Mouse (Mus musculus): ENCODE results near the gene Grin2d. TPM values are rescaled to one million over a fixed set of nuclear protein-coding genes. Genes with fewer than 3 reads are reported as not detected.

The Grin2d gene
- polyA plus RNA-seq, 1 experiment: 2.1 TPM

DNA sequence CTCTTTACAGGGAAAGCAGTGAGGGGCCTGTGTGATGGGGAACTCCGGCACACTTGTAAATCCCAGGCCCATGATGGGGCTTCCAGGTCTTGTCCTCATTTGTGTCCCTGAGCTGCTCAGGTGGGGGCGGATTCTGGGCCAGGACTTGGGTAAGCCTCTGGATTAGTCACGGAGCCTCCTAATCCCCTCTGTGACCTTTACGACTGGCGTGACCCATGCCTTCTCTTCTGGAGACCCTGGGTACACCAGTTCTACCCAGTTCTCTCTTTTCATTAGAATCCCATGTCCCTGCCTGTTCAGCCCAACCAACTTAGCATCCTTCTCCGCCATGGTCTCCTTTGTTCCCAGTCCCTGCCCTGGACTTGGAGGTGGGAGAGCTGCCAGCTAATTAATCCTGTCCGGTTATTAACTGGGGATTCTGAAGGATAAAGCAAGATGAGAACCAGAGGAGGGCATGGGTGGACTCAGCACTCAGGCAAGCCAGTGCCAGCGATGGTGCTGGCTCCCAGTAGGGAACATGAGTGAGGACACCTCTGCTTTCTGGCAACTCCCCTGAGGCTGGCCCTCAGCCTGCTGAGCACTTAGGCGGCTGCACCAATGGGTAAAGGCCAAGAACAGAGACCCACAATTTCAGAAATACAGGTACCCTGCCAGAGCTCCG is 62.7 kb downstream of the Grin2d start:
- TF ChIP-seq CTCF (IDR thresholded peaks at IDR 0.05; ENCODE audit: borderline replicate concordance, insufficient read depth, low read length): no peak
- no peak for TF ChIP-seq POLR2A (IDR thresholded peaks at IDR 0.05; ENCODE audit: low read depth, low read length)
- peaks cover 6% of the 10 kb centered on the region; the same call in 1 of the 2 replicates for H3K4me1 ChIP-seq (ENCODE audit: control insufficient read depth, insufficient read depth, low read length)
- no peak overlapping the region for H3K4me3 ChIP-seq (ENCODE audit: insufficient read depth, low read length)
- no peak overlapping the region for H3K27ac ChIP-seq (ENCODE audit: insufficient read depth, low read length)

DNA sequence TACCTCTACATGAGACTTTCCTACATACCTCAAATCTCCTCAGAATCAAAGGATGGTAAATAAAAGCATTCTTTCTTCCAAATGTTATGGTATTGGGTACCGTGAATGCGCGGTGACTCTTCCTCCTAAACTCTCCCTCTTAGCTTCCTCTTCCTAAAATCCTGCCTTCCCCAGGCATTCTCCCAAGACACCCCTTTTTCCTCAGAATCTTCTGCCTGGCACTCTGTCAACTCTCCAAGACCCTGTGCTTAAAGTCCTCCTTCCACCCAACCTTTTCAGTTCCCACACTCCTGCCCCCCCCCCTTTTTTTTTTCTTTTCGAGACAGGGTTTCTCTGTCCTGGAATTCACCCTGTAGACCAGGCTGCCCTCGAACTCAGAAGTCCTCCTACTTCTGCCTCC is 63.3 kb downstream of the Grin2d start:
- Histone ChIP-seq H3K4me3 (ENCODE audit: insufficient read depth, low read length) (no peak overlapping the region), H3K27ac (ENCODE audit: insufficient read depth, low read length) (no peak overlapping the region), H3K4me1 (ENCODE audit: control insufficient read depth, insufficient read depth, low read length) (peaks cover 6% of the 10 kb centered on the region; the same call in 1 of the 2 replicates)
- TF ChIP-seq CTCF (IDR thresholded peaks at IDR 0.05; ENCODE audit: borderline replicate concordance, insufficient read depth, low read length): no peak

DNA sequence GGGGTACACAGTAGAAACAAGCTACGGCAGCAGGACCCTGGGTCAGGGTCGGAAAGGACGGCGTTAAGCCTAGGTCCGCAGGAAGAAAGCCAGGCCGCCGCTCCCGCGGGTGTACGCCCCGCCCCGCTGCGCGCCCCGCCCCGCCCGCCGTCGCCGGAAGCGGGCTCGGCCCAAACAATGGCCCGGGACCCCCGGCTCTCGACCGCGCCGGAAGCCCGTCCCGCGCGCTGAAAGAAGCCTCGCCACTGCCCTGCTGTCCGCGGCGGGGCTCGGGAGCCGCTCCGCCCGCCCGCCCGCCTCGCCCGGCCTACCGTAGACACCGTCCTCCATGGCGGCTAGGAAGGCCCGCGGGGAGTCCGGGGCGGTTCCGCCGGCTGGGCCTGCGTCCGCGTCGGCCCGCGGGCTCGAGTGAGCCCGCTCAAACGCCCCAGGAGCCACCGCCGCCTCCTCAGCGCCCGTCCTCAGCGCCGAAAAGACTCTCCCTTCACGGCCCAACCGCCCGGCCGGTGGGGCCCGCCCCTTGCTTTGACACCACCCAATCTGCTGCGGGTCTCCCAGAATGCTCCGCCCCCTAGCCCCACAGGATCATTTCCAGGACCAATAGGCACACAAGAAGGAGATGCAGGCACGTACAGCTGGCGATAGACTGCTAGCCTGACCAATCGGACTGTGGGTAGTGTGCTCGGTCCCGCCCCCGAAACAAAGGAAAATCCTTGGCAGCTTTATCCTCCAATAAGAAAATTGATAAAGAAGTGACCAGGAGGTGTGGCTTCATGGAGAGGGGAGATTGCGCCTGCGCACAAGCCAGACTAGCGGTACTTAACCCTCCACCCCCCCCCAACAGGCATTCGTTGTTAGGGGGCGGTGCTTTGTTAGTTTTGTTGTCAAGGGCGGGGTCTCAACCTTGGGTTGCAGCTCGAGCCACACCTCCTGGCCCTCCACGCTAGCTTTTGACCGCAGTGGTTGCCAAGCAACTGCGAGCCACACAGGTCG is 64.1 kb downstream of the Grin2d start, which contains the start of gene Cyth2:
Gene Cyth2, minus strand, starts transcription at position 795 of the 993 bp plus-strand sequence.
- peaks cover 6% of the 10 kb centered on the region; the same call in 1 of the 2 replicates for H3K4me1 ChIP-seq (ENCODE audit: control insufficient read depth, insufficient read depth, low read length)
- peak within 1 kb of the TSS; percentile 92 for H3K27ac ChIP-seq (ENCODE audit: insufficient read depth, low read length)
- TF ChIP-seq CTCF (IDR thresholded peaks at IDR 0.05; ENCODE audit: borderline replicate concordance, insufficient read depth, low read length) (no peak), POLR2A (IDR thresholded peaks at IDR 0.05; ENCODE audit: low read depth, low read length) (peak; percentile 80)
- H3K4me3 ChIP-seq (ENCODE audit: insufficient read depth, low read length): peak within 1 kb of the TSS; percentile 98

DNA sequence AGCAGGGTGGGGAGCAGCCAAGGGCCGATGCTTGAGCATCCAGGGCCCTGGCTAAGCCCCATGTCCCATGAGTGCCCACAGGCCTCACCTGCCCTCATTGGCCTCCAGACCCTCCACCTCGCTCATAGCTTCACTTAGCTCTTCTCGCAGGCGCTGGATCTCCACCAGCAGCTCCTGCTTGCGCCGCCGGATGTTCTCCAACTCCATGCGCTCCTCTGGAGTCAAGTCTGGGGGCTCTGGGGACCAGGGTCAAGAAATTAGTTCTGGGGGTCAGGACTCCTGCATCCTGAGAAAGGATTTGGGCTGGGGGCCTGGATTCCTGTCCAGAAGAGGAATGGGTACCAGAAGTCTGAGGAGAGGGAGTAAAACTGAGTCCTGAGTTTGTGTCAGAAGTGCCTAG is 65.3 kb downstream of the Grin2d start:
- no peak overlapping the region for H3K27ac ChIP-seq (ENCODE audit: insufficient read depth, low read length)
- TF ChIP-seq CTCF (IDR thresholded peaks at IDR 0.05; ENCODE audit: borderline replicate concordance, insufficient read depth, low read length): no peak
- TF ChIP-seq POLR2A (IDR thresholded peaks at IDR 0.05; ENCODE audit: low read depth, low read length): no peak
- H3K4me1 ChIP-seq (ENCODE audit: control insufficient read depth, insufficient read depth, low read length): peaks cover 6% of the 10 kb centered on the region; the same call in 1 of the 2 replicates
- H3K4me3 ChIP-seq (ENCODE audit: insufficient read depth, low read length): peak overlapping the region; percentile 98

DNA sequence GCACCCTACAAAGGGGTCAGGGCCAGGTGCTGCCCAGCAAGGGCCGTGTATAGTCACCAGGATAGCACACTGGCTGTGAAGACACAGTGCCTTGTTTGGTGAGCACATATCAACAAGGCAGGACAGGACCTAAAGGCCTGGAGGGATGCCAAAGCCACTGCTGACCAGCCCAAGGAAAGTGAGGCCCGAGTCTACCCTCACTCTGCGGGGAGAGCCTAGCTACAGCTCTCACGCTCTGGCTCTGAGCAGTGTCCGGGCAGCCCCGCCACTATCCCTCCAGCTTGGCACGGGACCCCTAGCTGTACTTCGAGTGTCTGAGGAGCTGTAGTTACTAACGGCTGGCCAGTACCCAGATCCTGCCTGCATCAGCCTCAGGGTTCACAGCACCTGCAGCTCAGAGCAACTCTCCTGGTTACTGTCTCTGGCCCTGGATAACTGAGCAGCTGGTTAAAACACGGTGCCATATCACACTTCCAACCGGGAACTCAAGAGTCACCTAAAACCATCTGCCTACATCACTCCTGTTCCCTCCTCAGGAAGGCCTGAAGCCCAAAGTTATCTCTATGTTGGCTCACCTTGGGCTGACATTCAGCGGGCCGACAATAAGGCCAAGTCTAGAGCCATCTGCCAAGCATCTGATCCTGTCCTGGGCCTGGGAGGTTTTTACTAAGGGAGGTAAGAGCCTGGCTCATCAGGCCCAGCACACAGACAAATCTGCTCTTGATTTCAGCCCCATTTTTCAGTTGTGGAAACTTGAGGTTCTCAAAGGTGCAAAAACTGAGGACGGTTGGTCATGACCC is 68.7 kb downstream of the Grin2d start:
- no peak overlapping the region for H3K4me3 ChIP-seq (ENCODE audit: insufficient read depth, low read length)
- TF ChIP-seq POLR2A (IDR thresholded peaks at IDR 0.05; ENCODE audit: low read depth, low read length) (no peak), CTCF (IDR thresholded peaks at IDR 0.05; ENCODE audit: borderline replicate concordance, insufficient read depth, low read length) (no peak)
- H3K27ac ChIP-seq (ENCODE audit: insufficient read depth, low read length): no peak overlapping the region
- H3K4me1 ChIP-seq (ENCODE audit: control insufficient read depth, insufficient read depth, low read length): peaks cover 6% of the 10 kb centered on the region; the same call in 1 of the 2 replicates

DNA sequence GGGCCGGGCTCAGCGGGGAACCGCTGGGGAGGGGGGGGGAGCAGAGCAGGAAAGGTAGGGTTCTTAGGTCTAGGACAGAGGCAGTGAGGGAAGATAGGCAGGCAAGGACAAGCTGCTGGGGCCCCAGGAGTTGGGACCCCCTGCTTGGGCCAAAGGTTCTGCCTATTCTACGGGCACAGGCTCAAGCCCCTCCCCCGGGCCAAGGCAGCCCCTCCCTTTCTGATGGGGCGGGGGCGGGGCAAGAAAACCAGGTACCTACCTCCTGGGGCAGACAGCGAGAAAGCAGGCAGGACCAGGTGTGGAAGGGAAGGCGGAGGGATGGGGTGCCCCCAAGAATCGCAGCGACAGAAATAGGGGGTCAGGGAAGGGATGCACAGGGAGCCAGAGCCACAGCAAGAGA is 69.7 kb downstream of the Grin2d start:
- H3K4me1 ChIP-seq (ENCODE audit: control insufficient read depth, insufficient read depth, low read length): peaks cover 6% of the 10 kb centered on the region; the same call in 1 of the 2 replicates
- H3K27ac ChIP-seq (ENCODE audit: insufficient read depth, low read length): no peak overlapping the region
- H3K4me3 ChIP-seq (ENCODE audit: insufficient read depth, low read length): no peak overlapping the region
- TF ChIP-seq CTCF (IDR thresholded peaks at IDR 0.05; ENCODE audit: borderline replicate concordance, insufficient read depth, low read length): no peak
- TF ChIP-seq POLR2A (IDR thresholded peaks at IDR 0.05; ENCODE audit: low read depth, low read length): no peak

DNA sequence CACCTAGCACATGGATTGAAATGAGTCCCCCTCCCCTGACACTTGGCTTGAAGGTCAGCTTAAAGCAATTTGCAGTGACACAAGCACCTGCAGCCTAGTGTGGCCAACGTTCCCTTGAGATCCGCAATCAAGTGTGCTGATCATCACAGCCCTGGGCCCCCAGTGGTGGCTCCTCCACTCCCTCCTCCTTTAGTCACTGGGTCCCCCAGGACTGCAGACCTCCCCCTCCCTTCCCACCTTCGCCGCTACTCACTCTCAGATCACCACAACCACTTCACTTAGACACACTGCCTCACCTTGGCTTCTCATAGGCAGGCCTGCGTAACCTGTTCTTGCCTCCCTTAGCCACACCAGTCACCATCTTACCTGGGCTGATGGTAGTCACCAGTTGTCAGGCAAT is 72.2 kb downstream of the Grin2d start:
- TF ChIP-seq CTCF (IDR thresholded peaks at IDR 0.05; ENCODE audit: borderline replicate concordance, insufficient read depth, low read length) (no peak), POLR2A (IDR thresholded peaks at IDR 0.05; ENCODE audit: low read depth, low read length) (no peak; the same call in 1 of the 2 replicates)
- H3K4me1 ChIP-seq (ENCODE audit: control insufficient read depth, insufficient read depth, low read length): peaks cover 13% of the 10 kb centered on the region
- H3K27ac ChIP-seq (ENCODE audit: insufficient read depth, low read length): no peak overlapping the region
- H3K4me3 ChIP-seq (ENCODE audit: insufficient read depth, low read length): no peak overlapping the region

DNA sequence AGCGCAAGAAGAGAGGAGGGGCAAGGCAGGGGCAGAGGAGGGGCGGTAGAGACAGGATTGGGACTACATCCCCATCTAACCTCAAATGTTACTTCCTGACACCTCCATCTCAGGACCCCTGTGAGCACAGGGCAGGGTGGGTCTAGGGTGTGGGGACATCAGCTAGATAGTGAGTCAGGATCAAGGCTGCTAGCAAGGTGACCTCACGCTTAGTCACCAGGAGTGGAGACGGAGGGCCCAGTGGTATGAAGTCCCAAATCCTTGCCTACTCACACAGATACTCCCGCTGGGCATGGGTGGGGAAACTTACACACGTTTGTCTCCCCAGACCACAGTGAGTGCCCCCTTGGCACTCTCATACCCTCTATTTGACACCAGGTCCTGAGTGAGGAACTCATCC is 75.6 kb downstream of the Grin2d start:
- TF ChIP-seq POLR2A (IDR thresholded peaks at IDR 0.05; ENCODE audit: low read depth, low read length) (no peak), CTCF (IDR thresholded peaks at IDR 0.05; ENCODE audit: borderline replicate concordance, insufficient read depth, low read length) (no peak)
- Histone ChIP-seq H3K27ac (ENCODE audit: insufficient read depth, low read length) (peak overlapping the region; percentile 75), H3K4me3 (ENCODE audit: insufficient read depth, low read length) (no peak overlapping the region), H3K4me1 (ENCODE audit: control insufficient read depth, insufficient read depth, low read length) (peaks cover 13% of the 10 kb centered on the region)

DNA sequence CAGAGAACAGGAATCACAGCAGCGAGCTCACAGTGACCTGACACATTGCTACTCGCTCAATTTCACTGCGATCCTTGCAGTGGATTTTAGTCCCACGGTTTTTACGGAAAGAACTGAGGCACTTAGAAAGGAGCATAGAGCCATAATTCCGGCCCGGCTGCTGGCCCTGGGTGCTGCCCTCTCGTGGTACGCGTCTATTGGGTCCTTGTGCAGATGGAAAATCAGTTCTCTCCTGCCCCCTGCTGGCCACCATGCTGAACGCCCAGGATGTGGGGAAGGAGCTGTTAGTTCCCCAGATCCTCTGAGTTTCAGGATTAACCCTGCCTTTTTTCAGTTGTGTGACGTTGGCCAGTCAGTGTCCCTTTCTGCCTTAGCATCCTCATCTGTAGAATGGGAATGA is 76.8 kb downstream of the Grin2d start:
- H3K27ac ChIP-seq (ENCODE audit: insufficient read depth, low read length): no peak overlapping the region
- no peak overlapping the region for H3K4me3 ChIP-seq (ENCODE audit: insufficient read depth, low read length)
- H3K4me1 ChIP-seq (ENCODE audit: control insufficient read depth, insufficient read depth, low read length): peaks cover 13% of the 10 kb centered on the region
- peak; percentile 100 for TF ChIP-seq CTCF (IDR thresholded peaks at IDR 0.05; ENCODE audit: borderline replicate concordance, insufficient read depth, low read length)
- TF ChIP-seq POLR2A (IDR thresholded peaks at IDR 0.05; ENCODE audit: low read depth, low read length): no peak
